Mouse (Mus musculus): ENCODE results near the gene Ror2.

DNA sequence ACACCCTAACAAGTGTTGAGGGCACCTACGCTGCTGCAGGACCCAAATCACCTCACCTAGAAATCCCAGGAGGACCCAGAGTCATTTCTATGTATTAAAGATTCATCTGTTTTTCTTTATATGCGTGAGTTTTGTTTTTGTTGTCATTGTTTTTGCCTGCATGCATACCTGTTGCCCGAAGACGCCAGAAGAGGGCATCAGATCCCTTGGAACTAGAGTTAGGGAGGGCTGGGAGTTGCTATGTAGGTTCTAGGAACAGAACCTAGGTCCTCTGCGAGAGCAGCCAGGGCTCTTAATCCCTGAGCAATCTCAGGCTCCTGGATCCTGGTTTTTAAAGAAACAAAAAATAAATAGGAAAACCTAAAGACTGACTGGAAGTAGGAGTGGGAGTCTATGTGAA is 20.9 kb upstream of the Ror2 start:
- TF ChIP-seq POLR2A (IDR thresholded peaks at IDR 0.05; ENCODE audit: control insufficient read depth, low read depth, low read length) (no peak), CTCF (IDR thresholded peaks at IDR 0.05; ENCODE audit: control insufficient read depth, insufficient read depth, insufficient replicate concordance, low read depth, low read length) (no peak)
